Mouse (Mus musculus) midbrain, embryonic 16.5 days (tissue): ENCODE measurements around the gene Fam120b. TPM values are rescaled to one million over a fixed set of nuclear protein-coding genes. Genes with fewer than 3 reads are reported as not detected.

Experiments
- ATAC-seq: fragments of 200-750 bp; cut with Nextera tagmentation; 2 replicates; pipeline ENCODE4 v1.8.0; 2017; ENCODE audit warnings: moderate TSS enrichment
- H3K27ac ChIP-seq: fragments of 300-500 bp; sonication (generic); 2 replicates; pipeline ENCODE4 v1.5.1; 2014; ENCODE audit warnings: mild to moderate bottlenecking, low read length, mixed read lengths
- H3K27me3 ChIP-seq: fragments of 300-500 bp; sonication (generic); 2 replicates; pipeline ENCODE4 v1.6.1; 2014; ENCODE audit warnings: low read depth, low read length, mixed read lengths; ENCODE audit not compliant: control insufficient read depth, insufficient read depth
- H3K36me3 ChIP-seq: fragments of 300-500 bp; sonication (generic); 2 replicates; pipeline ENCODE4 v1.6.1; 2014; ENCODE audit warnings: mild to moderate bottlenecking, low read length, moderate library complexity, mixed read lengths; ENCODE audit not compliant: control insufficient read depth, insufficient read depth
- H3K4me1 ChIP-seq: fragments of 300-500 bp; sonication (generic); 2 replicates; pipeline ENCODE4 v1.6.1; 2014; ENCODE audit warnings: mild to moderate bottlenecking, low read length, mixed read lengths; ENCODE audit not compliant: control insufficient read depth, insufficient read depth
- H3K4me2 ChIP-seq: fragments of 300-500 bp; sonication (generic); 2 replicates; pipeline ENCODE4 v1.6.1; 2014; ENCODE audit warnings: mild to moderate bottlenecking, low read length, mixed read lengths
- H3K4me3 ChIP-seq: fragments of 300-500 bp; sonication (generic); 2 replicates; pipeline ENCODE4 v1.5.1; 2014; ENCODE audit warnings: low read depth, mild to moderate bottlenecking, low read length, moderate library complexity, mixed read lengths
- H3K9ac ChIP-seq: fragments of 300-500 bp; sonication (generic); 2 replicates; pipeline ENCODE4 v1.6.1; 2014; ENCODE audit warnings: low read depth, low read length, mixed read lengths
- H3K9me3 ChIP-seq: fragments of 300-500 bp; sonication (generic); replicated peaks from 2 replicates; pipeline ENCODE4 v1.6.1; 2014; ENCODE audit warnings: mild to moderate bottlenecking, low read length, mixed read lengths; ENCODE audit not compliant: control insufficient read depth, poor library complexity, severe bottlenecking
- WGBS: fragments of 180-500 bp; shearing (Covaris S2); extraction: QIAGEN DNeasy Blood & Tissue Kit; methylation state at CpG from one replicate; pipeline ENCODE4 v1.1.7; 2014; 5-methylcytosine and 5-hydroxymethylcytosine counted together
- polyA plus RNA-seq: library from polyadenylated mRNA; unstranded; fragments of >200 nt; fragmentation: Nextera tagmentation; extraction: Ambion mirVana; gene quantifications from 2 replicates; pipeline ENCODE4 v1.2.1, GENCODE M21; 2015

The Fam120b gene
- polyA plus RNA-seq, 1 experiment from 2014 or later: 50.0 TPM

GRCm38 (mm10) chr17:15389356-15389755 is 6.6 kb upstream of the Fam120b start:
- no peaks in the 10 kb centered on the region for H3K4me1 ChIP-seq
- WGBS: 80% methylated on average over 8 of the region's 8 CpGs
- H3K36me3 ChIP-seq: no peaks in the 10 kb centered on the region
- H3K9ac ChIP-seq: no peak overlapping the region
- peaks cover 4% of the 10 kb centered on the region; the same call in 1 of the 2 replicates for H3K27me3 ChIP-seq
- H3K9me3 ChIP-seq: no peaks in the 10 kb centered on the region
- H3K4me3 ChIP-seq: no peak overlapping the region
- H3K27ac ChIP-seq: no peak overlapping the region
- no peak for ATAC-seq
- H3K4me2 ChIP-seq: no peak overlapping the region

- H3K27ac ChIP-seq: no peak overlapping the region
- no peaks in the 10 kb centered on the region for H3K27me3 ChIP-seq
- H3K36me3 ChIP-seq: peaks cover 35% of the 10 kb centered on the region
- no peak overlapping the region for H3K4me3 ChIP-seq
- H3K4me1 ChIP-seq: peaks cover 19% of the 10 kb centered on the region
- no peak for ATAC-seq
- H3K9ac ChIP-seq: no peak overlapping the region
- no peaks in the 10 kb centered on the region for H3K9me3 ChIP-seq
- WGBS: 98% methylated on average over 17 of the region's 17 CpGs
- no peak overlapping the region for H3K4me2 ChIP-seq
Measured at GRCm38 (mm10) chr17:15401716-15402115, 5.7 kb downstream of the Fam120b start.

- WGBS: 97% methylated on average over 2 of the region's 2 CpGs
- no peak for ATAC-seq
Measured at GRCm38 (mm10) chr17:15406576-15406975, 10.6 kb downstream of the Fam120b start.

DNA sequence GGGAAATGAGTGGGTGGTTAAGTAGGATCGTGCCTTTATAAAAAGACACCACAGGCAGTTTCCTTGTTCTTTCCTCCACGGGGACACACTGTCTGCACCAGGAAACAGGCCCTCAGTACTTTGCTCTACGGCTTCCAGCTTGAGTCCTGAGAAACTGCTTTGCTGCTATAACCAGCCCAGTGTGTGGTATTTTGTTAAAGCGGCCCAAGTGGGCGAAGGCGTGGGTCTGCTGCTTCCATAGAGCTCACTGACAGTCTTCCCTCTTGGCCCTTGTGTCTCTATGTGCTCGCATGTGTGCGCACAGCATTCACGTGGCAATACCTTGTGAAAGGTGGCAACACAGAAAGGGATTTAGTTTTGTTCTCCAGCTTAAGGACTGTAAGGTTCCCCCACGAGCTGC is 13.3 kb downstream of the Fam120b start:
- Histone ChIP-seq H3K4me2 (no peak overlapping the region), H3K4me3 (no peak overlapping the region), H3K36me3 (peaks cover 66% of the 10 kb centered on the region), H3K4me1 (no peaks in the 10 kb centered on the region), H3K9me3 (no peaks in the 10 kb centered on the region), H3K27me3 (no peaks in the 10 kb centered on the region), H3K9ac (no peak overlapping the region), H3K27ac (no peak overlapping the region)
- WGBS: 88% methylated on average over 10 of the region's 10 CpGs
- no peak for ATAC-seq

More at GRCm38 (mm10) chr17:15406576-15406975, 10.6 kb downstream of the Fam120b start:
- Histone ChIP-seq H3K9me3 (no peaks in the 10 kb centered on the region), H3K4me2 (no peak overlapping the region), H3K27ac (no peak overlapping the region), H3K36me3 (peaks cover 72% of the 10 kb centered on the region), H3K27me3 (no peaks in the 10 kb centered on the region), H3K4me3 (no peak overlapping the region), H3K9ac (no peak overlapping the region), H3K4me1 (no peaks in the 10 kb centered on the region)

GRCm38 (mm10) chr17:15410861-15411260 is 14.9 kb downstream of the Fam120b start:
- no peak overlapping the region for H3K4me3 ChIP-seq
- peaks cover 64% of the 10 kb centered on the region for H3K36me3 ChIP-seq
- H3K9ac ChIP-seq: no peak overlapping the region
- 94% methylated on average over 1 of the region's 1 CpGs for WGBS
- H3K27me3 ChIP-seq: no peaks in the 10 kb centered on the region
- no peak overlapping the region for H3K27ac ChIP-seq
- ATAC-seq: no peak
- H3K4me2 ChIP-seq: no peak overlapping the region
- no peaks in the 10 kb centered on the region for H3K4me1 ChIP-seq
- no peaks in the 10 kb centered on the region for H3K9me3 ChIP-seq

- Histone ChIP-seq H3K27ac (no peak overlapping the region), H3K4me1 (no peaks in the 10 kb centered on the region), H3K4me3 (no peak overlapping the region), H3K9ac (no peak overlapping the region), H3K9me3 (no peaks in the 10 kb centered on the region), H3K36me3 (peaks cover 46% of the 10 kb centered on the region), H3K27me3 (no peaks in the 10 kb centered on the region), H3K4me2 (no peak overlapping the region)
- no peak for ATAC-seq
- WGBS: 96% methylated on average over 12 of the region's 12 CpGs
Measured at GRCm38 (mm10) chr17:15416596-15417215, 20.7 kb downstream of the Fam120b start.

GRCm38 (mm10) chr17:15419534-15419933 is 23.5 kb downstream of the Fam120b start:
- WGBS: 94% methylated on average over 8 of the region's 8 CpGs
- no peak for ATAC-seq
- H3K4me3 ChIP-seq: no peak overlapping the region
- no peak overlapping the region for H3K27ac ChIP-seq
- no peaks in the 10 kb centered on the region for H3K9me3 ChIP-seq
- peaks cover 57% of the 10 kb centered on the region for H3K36me3 ChIP-seq
- H3K9ac ChIP-seq: no peak overlapping the region
- no peaks in the 10 kb centered on the region for H3K27me3 ChIP-seq
- no peak overlapping the region for H3K4me2 ChIP-seq
- no peaks in the 10 kb centered on the region for H3K4me1 ChIP-seq

DNA sequence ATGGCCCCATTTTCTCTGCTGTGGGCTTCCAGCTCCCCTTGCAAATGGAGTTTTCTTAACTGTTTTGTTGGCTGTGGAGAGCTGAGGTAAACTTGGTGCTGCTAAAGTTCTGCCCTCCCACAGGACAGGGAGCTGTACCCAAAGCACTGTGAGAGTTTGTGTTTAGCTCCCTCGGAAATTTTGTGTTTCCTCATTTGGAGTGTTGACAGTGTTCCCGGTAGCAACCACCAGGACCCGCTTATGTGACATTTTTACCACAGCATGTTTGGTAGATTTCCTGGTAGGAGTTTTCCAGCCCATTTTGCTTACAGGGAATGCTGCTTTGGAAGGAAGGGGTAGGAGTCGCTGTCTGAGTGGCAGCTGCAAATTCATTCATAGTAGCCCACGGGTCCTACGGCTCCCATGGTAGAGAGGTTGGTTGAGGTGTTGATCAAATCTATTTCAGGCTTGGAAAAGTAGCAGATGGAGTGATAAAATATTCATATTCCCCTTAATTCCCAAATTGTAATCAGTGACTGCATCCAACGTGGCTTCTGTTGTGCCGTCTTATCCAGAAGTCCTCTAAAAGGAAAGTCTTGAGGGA is 24.1 kb downstream of the Fam120b start:
- WGBS: 83% methylated on average over 8 of the region's 8 CpGs
- Histone ChIP-seq H3K9ac (no peak overlapping the region), H3K4me3 (no peak overlapping the region), H3K4me1 (no peaks in the 10 kb centered on the region), H3K9me3 (no peaks in the 10 kb centered on the region), H3K4me2 (no peak overlapping the region), H3K27ac (no peak overlapping the region), H3K27me3 (no peaks in the 10 kb centered on the region), H3K36me3 (peaks cover 57% of the 10 kb centered on the region)
- no peak for ATAC-seq

GRCm38 (mm10) chr17:15421446-15421845 is 25.4 kb downstream of the Fam120b start:
- WGBS: 99% methylated on average over 6 of the region's 6 CpGs
- H3K4me2 ChIP-seq: no peak overlapping the region
- no peaks in the 10 kb centered on the region for H3K4me1 ChIP-seq
- H3K27me3 ChIP-seq: no peaks in the 10 kb centered on the region
- no peaks in the 10 kb centered on the region for H3K9me3 ChIP-seq
- H3K36me3 ChIP-seq: peaks cover 61% of the 10 kb centered on the region
- no peak overlapping the region for H3K27ac ChIP-seq
- H3K9ac ChIP-seq: no peak overlapping the region
- no peak for ATAC-seq
- no peak overlapping the region for H3K4me3 ChIP-seq
